Mouse (Mus musculus) heart, embryonic 10.5 days (tissue): Measurements from ENCODE around the gene Snx9. TPM values are rescaled to one million over a fixed set of nuclear protein-coding genes. Genes with fewer than 3 reads are reported as not detected.

ENCODE experiments used
- DNase-seq: peaks from one replicate; pipeline ENCODE4 v3.0.0-alpha.2; 2017; ENCODE audit warnings: low spot score
- H3K27ac ChIP-seq: fragments of 300-500 bp; sonication (generic); 2 replicates; pipeline ENCODE4 v1.5.1; 2016; ENCODE audit warnings: mild to moderate bottlenecking
- H3K27me3 ChIP-seq: fragments of 300-500 bp; sonication (generic); 2 replicates; pipeline ENCODE4 v1.6.1; 2016; ENCODE audit warnings: mild to moderate bottlenecking; ENCODE audit not compliant: poor library complexity, insufficient read depth, severe bottlenecking
- H3K36me3 ChIP-seq: fragments of 300-500 bp; sonication (generic); 2 replicates; pipeline ENCODE4 v1.6.1; 2016; ENCODE audit warnings: mild to moderate bottlenecking, moderate library complexity
- H3K4me1 ChIP-seq: fragments of 300-500 bp; sonication (generic); 2 replicates; pipeline ENCODE4 v1.6.1; 2016; ENCODE audit warnings: mild to moderate bottlenecking
- H3K4me3 ChIP-seq: fragments of 300-500 bp; sonication (generic); 2 replicates; pipeline ENCODE4 v1.5.1; 2016; ENCODE audit warnings: mild to moderate bottlenecking, moderate library complexity
- H3K9me3 ChIP-seq: fragments of 300-500 bp; sonication (generic); 2 replicates; pipeline ENCODE4 v1.6.1; 2016; ENCODE audit warnings: mild to moderate bottlenecking, moderate library complexity
- WGBS: fragments of 180-500 bp; shearing (Covaris S2); methylation state at CpG from one replicate; pipeline ENCODE4 v1.1.7; 2016; 5-methylcytosine and 5-hydroxymethylcytosine counted together
- polyA plus RNA-seq: library from polyadenylated mRNA; unstranded; fragments of >200 nt; fragmentation: Nextera tagmentation; extraction: Ambion mirVana; gene quantifications from 2 replicates; pipeline ENCODE4 v1.2.1, GENCODE M21; 2016

Gene Snx9
- polyA plus RNA-seq, 1 experiment from 2014 or later = 26.5 TPM

DNA sequence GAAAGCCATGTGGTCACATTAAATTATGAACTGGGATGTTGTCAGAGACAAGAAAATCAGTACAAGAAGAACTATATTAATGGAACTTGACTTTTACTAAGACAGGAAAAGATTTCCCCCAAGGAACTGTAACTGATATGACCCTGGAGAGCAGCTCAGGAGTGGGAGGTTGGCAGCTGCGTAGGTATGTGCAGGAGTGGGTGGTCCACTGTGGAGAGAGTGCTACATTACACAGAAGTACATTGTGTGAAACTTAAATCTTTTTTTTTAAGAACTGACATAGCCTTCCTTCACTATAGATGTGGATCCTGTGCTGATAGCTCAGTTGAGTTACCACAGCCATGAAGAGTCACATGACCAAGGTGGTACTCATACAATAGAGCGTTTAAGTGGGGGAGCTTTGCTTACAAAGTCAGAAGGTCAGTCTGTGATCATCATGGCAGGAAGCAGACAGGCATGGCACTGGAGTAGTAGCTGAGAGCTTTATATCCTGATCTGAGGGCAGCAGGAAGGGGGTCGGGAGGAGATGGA, 6.3 kb upstream of the Snx9 start:
- 70% methylated on average over 3 of the region's 3 CpGs for WGBS
- H3K27ac ChIP-seq = no peak overlapping the region
- H3K4me3 ChIP-seq = no peak overlapping the region
- H3K4me1 ChIP-seq = peaks cover 15% of the 10 kb centered on the region
- no peaks in the 10 kb centered on the region for H3K27me3 ChIP-seq
- no peaks in the 10 kb centered on the region for H3K36me3 ChIP-seq
- no peaks in the 10 kb centered on the region for H3K9me3 ChIP-seq
- no peak for DNase-seq

DNA sequence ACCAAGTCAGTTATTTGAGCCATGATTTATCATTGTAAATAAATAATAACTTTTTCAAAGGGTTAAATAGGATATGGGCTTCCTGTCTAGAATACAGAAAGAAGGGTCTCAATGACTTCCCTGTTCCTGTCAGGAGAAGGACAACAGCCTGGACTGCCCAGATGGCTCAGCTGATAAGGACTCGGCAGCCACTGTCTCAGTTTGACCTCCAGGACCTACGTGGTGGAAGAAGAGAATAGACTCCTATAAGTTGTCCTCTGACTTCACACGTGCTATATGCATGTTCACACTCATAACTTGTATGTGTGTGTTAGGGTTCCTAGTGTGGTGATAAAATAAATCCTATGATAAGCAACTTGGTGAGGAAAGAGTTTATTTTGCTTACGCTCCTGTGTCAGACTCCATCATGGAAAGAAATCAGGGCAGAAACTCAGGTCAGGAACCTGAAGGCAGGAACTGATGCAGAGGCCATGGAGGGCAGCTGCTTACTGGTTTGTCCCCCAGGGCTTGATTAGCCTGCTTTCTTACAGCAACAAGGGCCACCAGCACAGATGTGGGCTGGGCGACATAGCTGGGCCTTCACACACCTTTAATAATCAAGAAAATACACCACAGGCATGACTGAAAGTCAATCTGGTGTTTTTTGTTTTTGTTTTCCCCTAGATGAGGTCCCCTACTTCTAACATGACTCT, 1.4 kb upstream of the Snx9 start:
- Histone ChIP-seq H3K4me1 (peaks cover 17% of the 10 kb centered on the region), H3K27me3 (no peaks in the 10 kb centered on the region), H3K9me3 (no peaks in the 10 kb centered on the region), H3K27ac (peak overlapping the region; percentile 100; the same call in 1 of the 2 replicates), H3K4me3 (no peak overlapping the region), H3K36me3 (no peaks in the 10 kb centered on the region)
- WGBS = 61% methylated on average over 5 of the region's 5 CpGs
- no peak for DNase-seq

DNA sequence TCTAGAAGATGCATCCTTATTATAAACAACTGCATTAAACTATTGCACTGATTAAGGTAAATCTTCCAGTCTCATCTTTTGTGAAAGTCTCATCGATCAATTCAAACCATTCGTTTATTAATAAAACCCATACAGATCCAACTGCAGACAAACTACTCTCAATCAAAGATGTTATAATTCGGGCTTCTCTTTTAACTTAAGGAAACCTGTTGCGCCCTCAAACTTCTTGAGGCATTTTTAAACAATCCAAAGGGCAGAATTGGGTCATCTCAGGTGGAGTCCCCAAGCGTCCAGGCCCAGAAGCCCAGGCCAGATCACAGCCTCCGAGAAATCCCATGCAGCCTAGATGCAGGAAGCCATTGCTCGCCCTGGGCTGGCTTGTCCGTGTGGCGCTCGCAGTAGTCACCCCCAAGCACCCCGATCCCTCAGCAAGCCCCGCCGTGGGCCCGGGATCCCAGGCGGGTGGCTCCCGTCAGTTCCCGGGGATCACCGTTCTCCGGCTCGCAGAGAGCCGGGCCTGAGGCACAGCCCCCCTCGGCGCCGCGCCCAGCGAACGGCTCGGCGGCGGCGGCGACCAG, 490 bp upstream of the Snx9 start:
- no peaks in the 10 kb centered on the region for H3K9me3 ChIP-seq
- no peaks in the 10 kb centered on the region for H3K36me3 ChIP-seq
- peaks cover 20% of the 10 kb centered on the region for H3K4me1 ChIP-seq
- peak; percentile 85 for DNase-seq
- H3K27me3 ChIP-seq = no peaks in the 10 kb centered on the region
- peak overlapping the region; percentile 91 for H3K4me3 ChIP-seq
- WGBS = 6% methylated on average over 32 of the region's 32 CpGs
- peak overlapping the region; percentile 100 for H3K27ac ChIP-seq

DNA sequence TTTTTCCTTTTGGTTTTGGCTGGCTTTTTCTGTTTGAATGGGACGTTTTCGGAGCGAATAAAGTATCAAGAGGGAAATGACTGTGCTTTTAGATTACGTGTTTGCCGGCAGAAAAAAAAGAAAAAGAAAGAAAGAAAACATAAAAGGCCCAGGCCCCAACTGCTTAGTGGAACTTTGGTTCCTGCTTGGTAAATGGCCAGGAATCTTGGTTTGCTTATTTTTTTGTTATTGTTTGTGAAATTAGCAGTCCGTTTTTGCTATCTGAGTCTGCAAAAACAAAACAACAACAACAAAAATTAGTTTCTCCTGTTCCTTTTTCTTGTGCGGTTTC, 779 bp downstream of the Snx9 start:
- no peaks in the 10 kb centered on the region for H3K9me3 ChIP-seq
- H3K4me3 ChIP-seq = peak overlapping the region; percentile 91
- no peaks in the 10 kb centered on the region for H3K36me3 ChIP-seq
- DNase-seq = no peak
- H3K27me3 ChIP-seq = no peaks in the 10 kb centered on the region
- WGBS = 0% methylated on average over 7 of the region's 7 CpGs
- peaks cover 29% of the 10 kb centered on the region for H3K4me1 ChIP-seq
- peak overlapping the region; percentile 100 for H3K27ac ChIP-seq

DNA sequence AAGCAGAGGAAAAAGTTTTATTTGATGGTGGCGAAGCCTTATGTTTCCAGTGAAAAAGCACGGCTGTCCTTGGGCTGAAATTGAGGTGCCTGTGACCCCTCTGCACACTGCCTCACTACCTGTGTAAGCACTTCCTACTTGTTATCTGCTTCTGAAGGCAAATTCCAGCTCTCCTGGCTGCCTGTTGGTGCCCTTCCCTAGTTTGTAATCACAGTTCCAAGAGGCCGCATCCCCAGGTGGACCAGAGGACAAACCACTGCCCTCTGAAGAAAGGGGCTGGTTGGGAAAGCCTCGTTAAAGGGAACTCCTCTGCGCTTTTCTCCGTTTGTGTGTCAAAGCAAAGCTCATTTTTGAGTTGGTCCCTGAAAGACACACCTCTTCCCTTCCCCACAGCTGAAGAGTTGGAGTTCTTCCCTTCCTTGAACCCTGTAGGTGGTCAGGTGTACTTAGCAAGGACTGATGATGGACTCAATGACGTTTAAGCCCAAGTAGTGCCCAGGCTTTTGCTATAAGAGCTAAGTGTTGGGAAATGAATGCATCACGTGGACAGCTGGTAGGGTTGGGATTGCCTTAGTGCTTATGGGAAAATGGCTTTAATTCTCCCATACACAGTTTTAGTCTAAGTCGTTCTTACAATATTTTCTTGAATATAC, 2.0 kb downstream of the Snx9 start:
- Histone ChIP-seq H3K36me3 (no peaks in the 10 kb centered on the region), H3K9me3 (no peaks in the 10 kb centered on the region), H3K4me3 (peak overlapping the region; percentile 9; the same call in 1 of the 2 replicates), H3K27ac (no peak overlapping the region; the same call in 1 of the 2 replicates), H3K27me3 (no peaks in the 10 kb centered on the region), H3K4me1 (peaks cover 29% of the 10 kb centered on the region)
- 69% methylated on average over 9 of the region's 9 CpGs for WGBS
- DNase-seq = peak; percentile 63

DNA sequence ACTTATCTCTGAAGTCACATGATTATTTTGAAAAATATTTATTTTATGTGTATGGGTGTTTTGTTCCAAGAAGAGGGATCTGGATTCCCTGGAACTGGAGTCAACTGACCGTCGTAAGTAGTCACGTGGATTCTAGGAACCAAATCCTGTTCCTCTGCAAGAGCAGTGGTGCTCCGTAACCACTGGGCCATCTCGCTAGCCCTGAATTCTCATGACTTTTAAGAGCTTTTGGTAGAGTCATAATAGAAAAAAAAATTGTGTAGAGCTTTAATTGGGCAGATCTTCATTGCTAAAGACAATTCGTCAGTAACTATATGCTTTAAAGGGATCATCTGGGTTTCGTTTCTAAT, 2.5 kb downstream of the Snx9 start:
- DNase-seq = peak; percentile 63
- Histone ChIP-seq H3K36me3 (no peaks in the 10 kb centered on the region), H3K9me3 (no peaks in the 10 kb centered on the region), H3K4me1 (peaks cover 31% of the 10 kb centered on the region), H3K4me3 (no peak overlapping the region), H3K27ac (no peak overlapping the region), H3K27me3 (no peaks in the 10 kb centered on the region)
- 91% methylated on average over 7 of the region's 7 CpGs for WGBS

DNA sequence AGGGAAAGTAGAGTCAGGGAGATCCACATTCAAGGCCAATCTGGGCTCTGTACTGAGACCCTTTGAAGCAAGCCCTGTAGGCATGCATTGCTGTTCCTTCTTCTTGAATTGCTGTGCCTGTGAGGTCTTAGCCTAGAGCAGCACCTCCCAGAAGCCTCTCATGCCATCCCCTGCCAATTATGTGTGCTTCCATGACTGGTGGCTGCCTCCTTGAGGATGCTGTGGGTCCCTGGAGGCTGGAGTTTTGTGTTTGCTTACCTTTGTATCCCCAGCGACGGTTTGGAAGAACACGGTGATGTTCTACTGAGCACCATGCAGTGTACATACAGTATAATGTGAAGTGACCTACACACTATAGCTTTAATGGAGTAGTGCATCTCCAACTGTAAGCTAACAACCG, 4.2 kb downstream of the Snx9 start:
- Histone ChIP-seq H3K36me3 (no peaks in the 10 kb centered on the region), H3K27me3 (no peaks in the 10 kb centered on the region), H3K4me1 (peaks cover 42% of the 10 kb centered on the region), H3K27ac (no peak overlapping the region), H3K9me3 (no peaks in the 10 kb centered on the region), H3K4me3 (no peak overlapping the region)
- DNase-seq = peak; percentile 45
- 77% methylated on average over 4 of the region's 4 CpGs for WGBS

DNA sequence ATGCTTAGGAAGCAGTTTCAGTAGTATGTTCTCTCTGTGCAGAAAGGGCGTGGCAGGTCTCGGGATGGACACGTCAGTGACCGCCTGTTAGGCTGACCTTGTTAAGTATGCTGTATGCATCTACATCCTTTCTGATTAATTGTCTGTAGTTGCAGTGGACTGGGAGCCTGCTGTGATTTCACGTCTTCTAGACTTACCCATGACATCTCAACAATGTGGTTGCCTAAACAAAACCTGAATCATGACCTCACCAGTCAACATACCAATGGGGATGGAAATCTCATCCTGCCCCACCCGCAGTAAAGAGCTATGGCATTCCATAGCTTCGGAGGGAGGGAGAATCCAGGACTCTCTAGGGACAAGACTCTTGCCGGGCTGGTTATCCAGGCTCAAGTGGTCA, 5.0 kb downstream of the Snx9 start:
- H3K27me3 ChIP-seq = no peaks in the 10 kb centered on the region
- WGBS = 58% methylated on average over 8 of the region's 8 CpGs
- peak; percentile 63 for DNase-seq
- peaks cover 42% of the 10 kb centered on the region for H3K4me1 ChIP-seq
- H3K36me3 ChIP-seq = no peaks in the 10 kb centered on the region
- no peak overlapping the region for H3K4me3 ChIP-seq
- no peak overlapping the region for H3K27ac ChIP-seq
- no peaks in the 10 kb centered on the region for H3K9me3 ChIP-seq

DNA sequence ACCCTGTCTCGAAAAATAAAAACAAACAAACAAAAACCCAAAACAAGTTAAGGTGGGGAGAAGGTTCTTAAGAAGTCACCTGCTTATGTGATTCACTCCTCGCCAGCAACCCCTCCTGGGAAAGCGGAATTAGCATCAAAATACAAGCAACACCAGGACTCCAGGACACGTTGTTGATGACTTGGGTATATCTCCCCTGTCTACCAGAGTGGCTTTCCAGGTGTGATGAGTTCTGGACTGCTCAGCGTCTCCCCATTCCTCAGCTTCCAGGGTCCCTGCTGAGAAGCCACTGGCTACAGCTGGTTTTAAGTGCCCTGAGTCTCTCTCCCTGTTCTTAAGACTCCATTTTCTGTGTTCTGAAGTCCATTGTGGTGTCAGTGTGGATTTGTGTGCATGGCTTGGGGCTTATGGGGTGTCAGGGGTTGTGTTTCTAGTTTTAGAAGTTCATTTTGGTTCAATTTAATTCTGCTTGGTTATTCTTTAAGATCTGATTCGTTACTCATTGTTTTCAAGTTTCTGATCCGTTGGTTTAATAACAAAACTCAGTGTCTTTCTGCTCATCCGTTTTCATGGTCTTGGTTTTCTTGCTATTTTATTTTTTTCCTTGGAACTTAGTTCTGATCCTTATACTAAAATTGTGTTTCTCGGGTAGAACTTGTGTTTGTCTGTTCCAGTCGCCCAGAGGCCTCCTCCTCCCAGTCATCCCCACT, 7.7 kb downstream of the Snx9 start:
- peak; percentile 33 for DNase-seq
- Histone ChIP-seq H3K9me3 (no peaks in the 10 kb centered on the region), H3K36me3 (no peaks in the 10 kb centered on the region), H3K27ac (peak overlapping the region; percentile 75), H3K27me3 (no peaks in the 10 kb centered on the region), H3K4me3 (peak overlapping the region; percentile 39), H3K4me1 (peaks cover 33% of the 10 kb centered on the region)
- WGBS = 56% methylated on average over 10 of the region's 10 CpGs

DNA sequence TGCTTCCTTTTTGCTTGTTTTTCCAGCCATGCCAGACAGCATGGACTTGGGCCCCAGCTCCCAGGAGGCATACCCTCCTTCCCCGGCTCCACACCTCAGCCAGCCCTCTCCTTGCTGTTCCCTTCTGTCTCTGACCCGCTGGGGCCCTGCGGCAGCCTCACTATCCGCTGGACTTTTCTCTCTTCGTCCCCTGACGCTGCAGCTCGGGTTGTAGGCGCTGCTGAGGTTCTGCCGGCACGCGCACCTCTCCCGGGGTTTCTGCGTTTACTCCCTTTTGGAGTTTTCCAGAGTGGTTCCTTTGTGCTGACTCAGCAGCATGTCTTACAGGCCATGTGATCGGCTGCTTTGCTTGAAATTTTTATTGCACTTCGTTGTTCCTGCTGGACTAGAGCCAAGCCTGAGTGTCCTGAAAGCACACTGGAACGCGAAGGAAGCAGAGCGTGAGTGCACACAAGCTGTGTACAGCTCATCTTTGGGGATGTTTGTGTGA, 8.3 kb downstream of the Snx9 start:
- no peaks in the 10 kb centered on the region for H3K36me3 ChIP-seq
- H3K9me3 ChIP-seq = no peaks in the 10 kb centered on the region
- 25% methylated on average over 18 of the region's 18 CpGs for WGBS
- DNase-seq = no peak
- peak overlapping the region; percentile 75 for H3K27ac ChIP-seq
- peaks cover 32% of the 10 kb centered on the region for H3K4me1 ChIP-seq
- H3K4me3 ChIP-seq = peak overlapping the region; percentile 39
- no peaks in the 10 kb centered on the region for H3K27me3 ChIP-seq

DNA sequence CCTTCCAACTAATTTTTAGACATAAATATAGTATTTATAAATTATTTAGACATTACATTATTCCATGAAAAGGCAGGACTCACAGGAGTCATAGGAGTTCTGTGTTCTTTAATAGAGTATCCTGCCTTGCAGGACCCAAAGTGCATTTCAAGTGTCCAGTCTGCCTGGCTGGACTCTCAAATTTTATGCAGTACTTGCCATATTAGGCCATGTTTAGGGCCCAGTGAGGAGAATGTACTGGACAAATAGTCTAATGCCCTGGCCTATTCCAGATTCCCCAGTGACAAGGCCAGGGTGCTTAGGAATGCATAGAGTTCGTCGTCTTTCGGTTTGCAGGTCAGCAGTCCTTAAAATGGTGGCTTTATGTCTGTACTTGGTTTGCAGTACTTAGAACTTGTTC, 8.9 kb downstream of the Snx9 start:
- no peaks in the 10 kb centered on the region for H3K9me3 ChIP-seq
- H3K4me1 ChIP-seq = peaks cover 28% of the 10 kb centered on the region
- no peaks in the 10 kb centered on the region for H3K27me3 ChIP-seq
- no peaks in the 10 kb centered on the region for H3K36me3 ChIP-seq
- 93% methylated on average over 3 of the region's 3 CpGs for WGBS
- no peak overlapping the region for H3K4me3 ChIP-seq
- H3K27ac ChIP-seq = peak overlapping the region; percentile 75; the same call in 1 of the 2 replicates
- DNase-seq = no peak

DNA sequence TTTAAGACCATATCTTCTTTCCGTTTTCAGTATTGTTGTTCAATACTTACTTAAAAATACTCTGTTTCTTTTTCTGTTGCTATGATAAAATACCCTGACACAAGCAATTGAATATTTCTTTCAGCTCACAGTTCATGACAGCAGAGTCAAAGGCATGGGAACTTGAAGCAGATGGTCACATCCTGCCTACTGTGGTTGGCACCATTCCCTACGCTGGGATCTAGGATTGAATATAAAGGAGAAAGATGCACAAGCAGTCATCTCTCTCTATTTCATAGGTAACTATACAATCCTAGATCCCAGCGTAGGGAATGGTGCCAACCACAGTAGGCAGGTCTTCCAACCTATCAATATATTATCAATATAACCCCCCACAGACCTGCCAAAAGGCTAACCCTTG, 9.3 kb downstream of the Snx9 start:
- H3K27ac ChIP-seq = no peak overlapping the region
- DNase-seq = no peak
- H3K9me3 ChIP-seq = no peaks in the 10 kb centered on the region
- H3K4me3 ChIP-seq = no peak overlapping the region
- H3K36me3 ChIP-seq = no peaks in the 10 kb centered on the region
- WGBS = 94% methylated on average over 3 of the region's 3 CpGs
- H3K4me1 ChIP-seq = peaks cover 25% of the 10 kb centered on the region
- no peaks in the 10 kb centered on the region for H3K27me3 ChIP-seq

DNA sequence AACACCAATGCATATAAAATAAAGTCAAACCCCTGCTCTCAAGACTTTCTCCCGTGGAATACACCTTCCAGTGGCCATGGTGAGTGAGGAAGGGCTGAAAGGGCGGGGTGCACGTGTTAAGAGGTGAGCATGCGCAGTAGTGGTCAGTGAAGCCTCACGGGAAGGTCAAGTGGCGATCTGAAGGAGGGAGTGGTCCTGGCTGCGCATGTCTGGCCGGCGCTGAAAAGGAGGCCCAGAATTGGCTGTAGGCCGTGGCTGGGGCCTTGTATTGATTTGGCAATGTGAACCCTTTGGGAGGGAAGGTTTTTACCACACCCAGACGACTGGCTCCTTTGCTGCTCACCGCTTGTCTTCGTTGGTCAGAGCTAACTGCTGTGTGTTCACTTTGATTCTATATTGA, 12.8 kb downstream of the Snx9 start:
- Histone ChIP-seq H3K4me3 (no peak overlapping the region), H3K27ac (no peak overlapping the region), H3K27me3 (no peaks in the 10 kb centered on the region), H3K36me3 (no peaks in the 10 kb centered on the region), H3K4me1 (peaks cover 16% of the 10 kb centered on the region), H3K9me3 (no peaks in the 10 kb centered on the region)
- 88% methylated on average over 13 of the region's 13 CpGs for WGBS
- DNase-seq = no peak
